Mouse (Mus musculus) thymus, adult 2 months (tissue): ENCODE measurements around the gene Mgat4e.

Experiments used
- CTCF ChIP-seq: fragments of 200-500 bp; IDR thresholded peaks from 2 replicates; pipeline ENCODE4 v1.5.1; 2012; ENCODE audit warnings: mild to moderate bottlenecking, control low read depth, low read length, moderate library complexity, borderline replicate concordance; ENCODE audit not compliant: control insufficient read depth, poor library complexity, insufficient read depth; ENCODE audit errors: extremely low read depth
- POLR2A ChIP-seq: fragments of 200-500 bp; IDR thresholded peaks from 2 replicates; pipeline ENCODE4 v1.6.1; 2012; ENCODE audit warnings: mild to moderate bottlenecking, low read length, control low read depth, moderate library complexity; ENCODE audit not compliant: control insufficient read depth, poor library complexity, insufficient read depth; ENCODE audit errors: extremely low read depth

DNA sequence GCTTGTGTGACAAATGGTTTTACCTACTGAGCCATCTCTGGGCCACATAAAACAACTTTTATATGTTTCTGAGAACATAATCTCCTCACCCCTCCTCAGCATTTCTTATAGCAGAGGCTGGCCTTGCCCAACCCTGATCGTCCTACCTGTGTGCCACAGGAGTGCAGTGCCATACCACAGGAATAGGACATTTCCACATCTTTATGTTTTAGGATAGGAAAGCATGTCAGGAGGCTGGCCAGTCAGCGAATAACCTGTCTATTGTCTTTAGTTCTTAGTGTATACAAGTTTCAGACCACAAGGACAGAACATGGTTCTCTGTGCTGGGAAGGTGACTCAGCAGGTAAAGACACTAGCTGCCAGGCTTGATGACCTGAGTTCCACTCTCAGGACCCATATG lies 31.3 kb upstream of the Mgat4e start:
- TF ChIP-seq CTCF, result no peak
- TF ChIP-seq POLR2A, result no peak
